In the genomic region with DNA sequence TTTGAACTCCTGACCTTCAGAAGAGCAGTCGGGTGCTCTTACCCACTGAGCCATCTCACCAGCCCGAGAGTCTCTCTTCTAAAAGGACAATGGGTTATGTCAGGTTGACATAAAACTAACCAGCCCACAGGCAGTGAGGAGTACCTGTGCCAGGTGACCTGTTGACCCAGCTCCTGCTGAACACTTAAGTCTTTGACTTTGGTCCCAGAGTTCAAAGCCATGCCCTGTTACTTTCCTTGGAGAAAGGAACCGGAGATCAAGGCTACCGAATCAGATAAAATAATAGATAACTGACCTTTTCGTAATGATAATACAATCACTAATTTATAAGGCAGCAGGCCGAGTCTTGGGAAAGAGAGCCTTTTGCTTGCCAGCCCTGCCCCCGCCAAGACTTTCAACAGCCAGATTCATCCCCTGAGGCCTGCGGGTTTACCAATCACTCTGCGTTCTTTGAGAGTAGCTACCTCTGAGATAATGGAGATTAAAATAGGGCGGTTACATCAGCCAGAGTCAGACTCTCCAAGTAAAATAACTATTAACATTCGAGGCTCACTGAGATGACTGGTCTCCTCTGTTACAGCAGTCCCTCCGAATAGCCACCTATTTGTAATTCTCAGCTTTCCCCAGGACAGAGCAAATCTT, we compare ENCODE assay signal across 18 mouse cellular contexts. TPM values are rescaled to one million over a fixed set of nuclear protein-coding genes. Genes with fewer than 3 reads are reported as not detected.
DNase-seq lines count a peak whose midpoint lies in the region; ATAC-seq and TF ChIP-seq lines count a peak whose summit lies in the region.
"Had no signal": no experiment of that assay in that cellular context is flagged by ENCODE, and none has a peak within 500 bp of the region (broad histone marks: within the 10 kb centered on the region; RNA-seq: fewer than 3 reads in every experiment).

No protein-coding gene starts in this region.

- in situ Hi-C loops in CH12.LX (cut with MboI; ENCODE audit: low pct_ligation_motif_present, low pct_unique_long_range_greater_than_20kb, low sequenced_read_pairs): loop anchor here (10.0 kb wide), 1 partner anchor 217 kb away; no protein-coding TSS in a partner anchor

- 67% methylated on average over 12 of the region's 12 CpGs for WGBS in hindbrain, postnatal 0 days
- 76% methylated on average over 12 of the region's 12 CpGs for WGBS in hindbrain, embryonic 16.5 days

- TF ChIP-seq POLR2A in CH12.LX (IDR thresholded peaks at IDR 0.05; ENCODE audit: low read depth, low read length) (no peak), ES-Bruce4 (IDR thresholded peaks at IDR 0.05; ENCODE audit: insufficient read depth, low read length) (no peak)

- no peak overlapping the region for H3K9ac ChIP-seq in hindbrain, postnatal 0 days (replicated peaks; ENCODE audit: low read length)
- no peak overlapping the region for H3K9ac ChIP-seq in hindbrain, embryonic 16.5 days (ENCODE audit: low read depth, low read length)
- peak overlapping the region; percentile 77 for H3K9ac ChIP-seq in CH12.LX (ENCODE audit: insufficient read depth, low read depth)
- peak overlapping the region; percentile 28; the same call in 1 of the 2 replicates for H3K9ac ChIP-seq in ES-Bruce4 (ENCODE audit: low read depth, poor library complexity, severe bottlenecking)

- H3K9me3 ChIP-seq in hindbrain, postnatal 0 days (ENCODE audit: low read length): no peaks in the 10 kb centered on the region
- no peaks in the 10 kb centered on the region for H3K9me3 ChIP-seq in hindbrain, embryonic 16.5 days (ENCODE audit: control insufficient read depth, low read length)
- H3K9me3 ChIP-seq in CH12.LX (replicated peaks; ENCODE audit: low read length) (peaks cover 3% of the 10 kb centered on the region), ES-Bruce4 (replicated peaks; ENCODE audit: control insufficient read depth, insufficient read depth, low read length, poor library complexity, severe bottlenecking) (no peaks in the 10 kb centered on the region)

- H3K4me3 ChIP-seq in hindbrain, postnatal 0 days (ENCODE audit: low read length): no peak overlapping the region
- no peak overlapping the region for H3K4me3 ChIP-seq in hindbrain, embryonic 16.5 days (ENCODE audit: low read length)
- peak overlapping the region in 1 of 3 experiments; percentile 21 for H3K4me3 ChIP-seq in CH12.LX (replicated peaks in 1 of 3; ENCODE audit: low read depth in 2 of 3, low read length in 2 of 3, poor library complexity in 1 of 3)
- H3K4me3 ChIP-seq in ES-Bruce4 (ENCODE audit: low read depth, low read length): no peak overlapping the region
- H3K4me3 ChIP-seq: left cerebral cortex, adult 2 months had no signal

- no peaks in the 10 kb centered on the region for H3K79me2 ChIP-seq in CH12.LX (replicated peaks; ENCODE audit: control insufficient read depth, extremely low read depth, insufficient read depth, poor library complexity, severe bottlenecking)

- no peaks in the 10 kb centered on the region for H3K27me3 ChIP-seq in hindbrain, postnatal 0 days (ENCODE audit: insufficient read depth, low read length)
- H3K27me3 ChIP-seq in hindbrain, embryonic 16.5 days (replicated peaks; ENCODE audit: control insufficient read depth, insufficient read depth, low read length): no peaks in the 10 kb centered on the region
- H3K27me3 ChIP-seq in CH12.LX (replicated peaks) (no peaks in the 10 kb centered on the region), ES-Bruce4 (ENCODE audit: control insufficient read depth, insufficient read depth, low read length, poor library complexity, severe bottlenecking) (no peaks in the 10 kb centered on the region)

- H3K4me2 ChIP-seq in hindbrain, postnatal 0 days (ENCODE audit: low read depth, low read length): no peak overlapping the region
- no peak overlapping the region for H3K4me2 ChIP-seq in hindbrain, embryonic 16.5 days (ENCODE audit: low read length)
- no peak overlapping the region for H3K4me2 ChIP-seq in CH12.LX (ENCODE audit: insufficient read depth, low read depth, poor library complexity, severe bottlenecking)

- TF ChIP-seq CTCF in hindbrain, postnatal 0 days (IDR thresholded peaks at IDR 0.05; ENCODE audit: low read depth): no peak
- TF ChIP-seq CTCF in CH12.LX (conservative IDR thresholded peaks at IDR 0.05 in 1 of 2, IDR thresholded peaks at IDR 0.05 in 1 of 2; ENCODE audit: low read depth in 2 of 2, low read length in 2 of 2) (no peak), ES-Bruce4 (IDR thresholded peaks at IDR 0.05; ENCODE audit: low read depth, low read length) (no peak)

- DNase-seq in hindbrain, postnatal 0 days (ENCODE audit: low spot score): peak; percentile 25
- DNase-seq in CH12.LX (ENCODE audit: extremely low read depth): peak; percentile 85
- peak; percentile 99 for DNase-seq in fat pad, adult 2 months (ENCODE audit: extremely low read depth, low read depth, low spot score)
- DNase-seq in right cerebral cortex, adult 2 months (ENCODE audit: low spot score in 2 of 2): no peak
- DNase-seq: cerebellum, adult 2 months; kidney, adult 18-20 months; kidney, postnatal 25 days; lung, adult 2 months; thymus, postnatal 14 days had no signal

- peaks cover 17% of the 10 kb centered on the region for H3K4me1 ChIP-seq in hindbrain, postnatal 0 days (ENCODE audit: insufficient read depth, low read length)
- peaks cover 16% of the 10 kb centered on the region for H3K4me1 ChIP-seq in hindbrain, embryonic 16.5 days (ENCODE audit: control insufficient read depth, insufficient read depth, low read depth, low read length)
- H3K4me1 ChIP-seq in CH12.LX (ENCODE audit: control insufficient read depth in 1 of 2, insufficient read depth in 2 of 2): peaks cover 27 to 67% of the 10 kb centered on the region in 2 experiments
- H3K4me1 ChIP-seq in ES-Bruce4 (ENCODE audit: control insufficient read depth, insufficient read depth, low read length): peaks cover 5% of the 10 kb centered on the region

- no peaks in the 10 kb centered on the region for H3K36me3 ChIP-seq in hindbrain, postnatal 0 days (ENCODE audit: insufficient read depth, low read length)
- no peaks in the 10 kb centered on the region for H3K36me3 ChIP-seq in hindbrain, embryonic 16.5 days (ENCODE audit: control insufficient read depth, insufficient read depth, low read length)
- H3K36me3 ChIP-seq in CH12.LX (replicated peaks in 1 of 2; ENCODE audit: control insufficient read depth in 1 of 2, insufficient read depth in 1 of 2, low read length in 1 of 2) (no peaks in the 10 kb centered on the region), ES-Bruce4 (ENCODE audit: control insufficient read depth, insufficient read depth, low read length, poor library complexity, severe bottlenecking) (no peaks in the 10 kb centered on the region)

- ATAC-seq in hindbrain, postnatal 0 days: no peak
- ATAC-seq in hindbrain, embryonic 16.5 days: no peak
- ATAC-seq in CD4-positive, CD25-positive, alpha-beta regulatory T cell, adult 4 months: no peak
- ATAC-seq: forebrain, embryonic 16.5 days had no signal

- TF ChIP-seq RAD21 in CH12.LX (IDR thresholded peaks at IDR 0.05; ENCODE audit: low read depth, low read length): no peak

- dilution Hi-C loops in CH12.LX (cut with MboI; ENCODE audit: extremely low pct_ligation_motif_present, extremely low pct_unique_long_range_greater_than_20kb, low sequenced_read_pairs): no loop called here

- TF ChIP-seq EP300 in CH12.LX (IDR thresholded peaks at IDR 0.05; ENCODE audit: low read length) (no peak), ES-Bruce4 (IDR thresholded peaks at IDR 0.05; ENCODE audit: insufficient read depth, low read depth, low read length) (no peak)

- peak overlapping the region; percentile 16; the same call in 1 of the 2 replicates for H3K27ac ChIP-seq in hindbrain, postnatal 0 days
- no peak overlapping the region for H3K27ac ChIP-seq in hindbrain, embryonic 16.5 days (ENCODE audit: low read depth, low read length)
- H3K27ac ChIP-seq in CH12.LX (ENCODE audit: insufficient read depth, low read depth): peak overlapping the region; percentile 97
- peak overlapping the region; percentile 47 for H3K27ac ChIP-seq in ES-Bruce4 (ENCODE audit: insufficient read depth, low read length)
- H3K27ac ChIP-seq: left cerebral cortex, adult 2 months had no signal

TF ChIP-seq in CH12.LX, 34 proteins besides CTCF, POLR2A, EP300 and RAD21 (continues in another document):
- TF ChIP-seq NRF1 (IDR thresholded peaks at IDR 0.05; ENCODE audit: low read depth, low read length) (no peak), ZKSCAN1 (IDR thresholded peaks at IDR 0.05; ENCODE audit: borderline replicate concordance, low read depth, low read length) (no peak), SIN3A (IDR thresholded peaks at IDR 0.05; ENCODE audit: low read length) (no peak)

RNA-seq across cellular contexts. Expression of gene Car5a, which starts 12.6 kb away (rescaled TPM):
- 0.42 TPM in 1 of 2 replicates, not detected in the other for total RNA-seq in hindbrain, postnatal 0 days (2014; rRNA removed)
- 0.23 and 0.50 TPM in 2 replicates for polyA plus RNA-seq in hindbrain, postnatal 0 days (2015; fragmentation: Nextera tagmentation; extraction: Ambion mirVana)
- 0.25 and 0.40 TPM in 2 replicates for polyA plus RNA-seq in hindbrain, embryonic 16.5 days (2015; fragmentation: Nextera tagmentation; extraction: Ambion mirVana)
- total RNA-seq in CH12.LX (2012; rRNA removed) (3.1 and 9.7 TPM in 2 replicates), CH12.LX (2014; rRNA removed) (not detected in 2 replicates)
- polyA plus RNA-seq in CH12.LX (2012; ENCODE audit: insufficient read length, low read depth) (0.90 and 1.6 TPM in 2 replicates), ES-Bruce4 (2011; ENCODE audit: insufficient read depth, insufficient read length, low read depth, missing spikeins) (4.3 and 5.8 TPM in 2 replicates)
- not detected for polyA plus RNA-seq in CD4-positive, CD25-positive, alpha-beta regulatory T cell, adult 4 months (2017; shearing (Covaris generic))
- total RNA-seq: hematopoietic stem cell, adult 5-6 weeks; left cerebral cortex, adult 2 months; megakaryocyte progenitor cell, adult 5-6 weeks; monocyte, adult 5-6 weeks had no signal
- polyA plus RNA-seq: limb, embryonic 14.5 days had no signal

RNA-seq across cellular contexts. Expression of gene Banp, which starts 17.4 kb away (rescaled TPM):
- total RNA-seq in hindbrain, postnatal 0 days (2014; rRNA removed): 59.7 and 62.5 TPM in 2 replicates
- polyA plus RNA-seq in hindbrain, postnatal 0 days (2015; fragmentation: Nextera tagmentation; extraction: Ambion mirVana): 22.5 and 22.8 TPM in 2 replicates
- polyA plus RNA-seq in hindbrain, embryonic 16.5 days (2015; fragmentation: Nextera tagmentation; extraction: Ambion mirVana): 49.9 and 54.9 TPM in 2 replicates
- total RNA-seq in CH12.LX (2012; rRNA removed): 29.1 and 34.2 TPM in 2 replicates
- 20.9 and 25.7 TPM in 2 replicates for total RNA-seq in CH12.LX (2014; rRNA removed)
- 13.2 and 14.9 TPM in 2 replicates for polyA plus RNA-seq in CH12.LX (2012; ENCODE audit: insufficient read length, low read depth)
- polyA plus RNA-seq in ES-Bruce4 (2011; ENCODE audit: insufficient read depth, insufficient read length, low read depth, missing spikeins): 47.2 and 54.8 TPM in 2 replicates
- polyA plus RNA-seq in CD4-positive, CD25-positive, alpha-beta regulatory T cell, adult 4 months (2017; shearing (Covaris generic)): 10 to 100 TPM; 34.5 to 47.5 TPM

RNA-seq across cellular contexts. Expression of gene Slc7a5, which starts 24.7 kb away (rescaled TPM):
- total RNA-seq in hindbrain, postnatal 0 days (2014; rRNA removed): 148 and 163 TPM in 2 replicates
- polyA plus RNA-seq in hindbrain, postnatal 0 days (2015; fragmentation: Nextera tagmentation; extraction: Ambion mirVana): 60.1 and 72.1 TPM in 2 replicates
- 44.9 and 57.8 TPM in 2 replicates for polyA plus RNA-seq in hindbrain, embryonic 16.5 days (2015; fragmentation: Nextera tagmentation; extraction: Ambion mirVana)
- 156 and 207 TPM in 2 replicates for total RNA-seq in CH12.LX (2012; rRNA removed)
- total RNA-seq in CH12.LX (2014; rRNA removed): 110 and 119 TPM in 2 replicates
- polyA plus RNA-seq in CH12.LX (2012; ENCODE audit: insufficient read length, low read depth): 235 and 291 TPM in 2 replicates
- 80.8 and 85.4 TPM in 2 replicates for polyA plus RNA-seq in ES-Bruce4 (2011; ENCODE audit: insufficient read depth, insufficient read length, low read depth, missing spikeins)
- 1 to 10 TPM; 1.8 to 3.3 TPM for polyA plus RNA-seq in CD4-positive, CD25-positive, alpha-beta regulatory T cell, adult 4 months (2017; shearing (Covaris generic))

Comparison
In these comparisons a context has a peak if more than half of its experiments do, and no peak if none do; other contexts are left out.
1. DNase-seq: peak in hindbrain, postnatal 0 days (single experiment), CH12.LX (single experiment) and fat pad, adult 2 months (single experiment); none in right cerebral cortex, adult 2 months (0 of 2).
2. H3K9ac ChIP-seq: peak in CH12.LX (single experiment) and ES-Bruce4 (single experiment); none in hindbrain, postnatal 0 days (single experiment) and hindbrain, embryonic 16.5 days (single experiment).
3. RNA of gene Slc7a5, which starts 24.7 kb away (polyA plus RNA-seq): 235 to 291 TPM in CH12.LX, 80.8 to 85.4 TPM in ES-Bruce4, 60.1 to 72.1 TPM in hindbrain, postnatal 0 days and 44.9 to 57.8 TPM in hindbrain, embryonic 16.5 days; 1.8 to 3.3 TPM in CD4-positive, CD25-positive, alpha-beta regulatory T cell, adult 4 months; every median in the first group is over 10 times any median in the second.